Mouse (Mus musculus) forebrain, embryonic 15.5 days (tissue): ENCODE results near the gene 2810004N23Rik. TPM values are rescaled to one million over a fixed set of nuclear protein-coding genes. Genes with fewer than 3 reads are reported as not detected.
"Not testable (repeated sequence)": the region's sequence is repeated elsewhere in the genome, so short reads cannot be mapped to it uniquely, and the experiment has no call there.

Source experiments
- ATAC-seq: fragments of 200-750 bp; cut with Nextera tagmentation; replicated peaks from 2 replicates; pipeline ENCODE4 v1.8.0; 2017; ENCODE audit warnings: mild to moderate bottlenecking, moderate TSS enrichment, moderate library complexity
- H3K27ac ChIP-seq: fragments of 300-500 bp; sonication (generic); replicated peaks from 2 replicates; pipeline ENCODE4 v1.5.1; 2015; ENCODE audit warnings: mild to moderate bottlenecking, inconsistent platforms
- H3K27me3 ChIP-seq: fragments of 300-500 bp; sonication (generic); 2 replicates; pipeline ENCODE4 v1.6.1; 2015; ENCODE audit warnings: inconsistent platforms
- H3K36me3 ChIP-seq: fragments of 300-500 bp; sonication (generic); 2 replicates; pipeline ENCODE4 v1.6.1; 2015; ENCODE audit warnings: mild to moderate bottlenecking, inconsistent platforms
- H3K4me1 ChIP-seq: fragments of 300-500 bp; sonication (generic); 2 replicates; pipeline ENCODE4 v1.6.1; 2015; ENCODE audit warnings: inconsistent platforms
- H3K4me2 ChIP-seq: fragments of 300-500 bp; sonication (generic); replicated peaks from 2 replicates; pipeline ENCODE4 v1.6.1; 2015; ENCODE audit warnings: mild to moderate bottlenecking, inconsistent platforms
- H3K4me3 ChIP-seq: fragments of 300-500 bp; sonication (generic); 2 replicates; pipeline ENCODE4 v1.5.1; 2015; ENCODE audit warnings: mild to moderate bottlenecking, inconsistent platforms
- H3K9ac ChIP-seq: fragments of 300-500 bp; sonication (generic); replicated peaks from 2 replicates; pipeline ENCODE4 v1.6.1; 2015; ENCODE audit warnings: mild to moderate bottlenecking, inconsistent platforms
- H3K9me3 ChIP-seq: fragments of 300-500 bp; sonication (generic); 2 replicates; pipeline ENCODE4 v1.6.1; 2016; ENCODE audit warnings: inconsistent platforms
- WGBS: fragments of 180-500 bp; shearing (Covaris S2); methylation state at CpG from one replicate; pipeline ENCODE4 v1.1.7; 2015; ENCODE audit warnings: mixed read lengths; 5-methylcytosine and 5-hydroxymethylcytosine counted together
- polyA plus RNA-seq: library from polyadenylated mRNA; unstranded; fragments of >200 nt; fragmentation: Nextera tagmentation; extraction: Ambion mirVana; gene quantifications from 2 replicates; pipeline ENCODE4 v1.2.1, GENCODE M21; 2015

Gene 2810004N23Rik
- polyA plus RNA-seq, 1 experiment from 2014 or later = 34.0 TPM

DNA sequence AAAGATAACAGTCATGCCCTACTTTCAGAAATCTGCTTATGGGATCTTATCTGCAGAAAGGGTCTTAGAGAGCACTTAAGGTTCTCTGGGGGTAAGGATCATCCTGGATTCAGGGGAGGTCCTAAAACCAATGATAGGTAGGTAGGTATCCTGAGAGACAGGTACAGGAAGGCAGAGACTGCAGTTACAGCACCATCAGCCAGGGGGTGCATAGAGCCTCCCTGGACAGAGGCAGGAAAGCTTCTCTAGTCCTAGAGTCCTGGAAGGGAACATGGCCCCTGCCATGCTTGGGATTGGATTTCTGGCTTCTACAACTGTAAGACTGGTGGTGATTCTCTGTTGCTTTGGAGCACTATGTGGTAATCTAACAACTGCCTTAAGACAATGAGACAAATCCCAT, 3.5 kb downstream of the 2810004N23Rik start:
- Histone ChIP-seq H3K9ac (no peak overlapping the region), H3K4me1 (peaks cover 20% of the 10 kb centered on the region), H3K36me3 (peaks cover 59% of the 10 kb centered on the region), H3K9me3 (no peaks in the 10 kb centered on the region; the same call in 1 of the 2 replicates), H3K27ac (no peak overlapping the region), H3K4me3 (no peak overlapping the region), H3K27me3 (no peaks in the 10 kb centered on the region), H3K4me2 (no peak overlapping the region)
- ATAC-seq = no peak

DNA sequence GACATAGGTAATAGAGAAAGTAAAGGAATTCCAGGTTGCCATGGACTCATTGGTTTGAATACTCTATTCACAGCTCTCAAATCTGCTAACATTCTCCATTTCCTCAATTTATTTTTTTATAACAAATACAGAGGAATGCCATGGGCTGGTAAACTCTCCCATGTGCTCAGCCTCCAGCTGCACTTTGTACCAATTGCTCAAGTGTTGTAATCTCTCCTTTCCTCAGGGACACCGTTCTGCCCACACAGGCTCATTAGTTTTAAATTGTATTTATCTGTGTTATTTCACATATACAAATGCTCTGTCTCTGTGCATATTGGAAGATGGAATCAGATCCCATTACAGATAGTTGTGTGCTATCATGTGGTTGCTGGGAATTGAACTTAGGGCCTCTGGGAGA, 9.4 kb downstream of the 2810004N23Rik start:
- H3K27ac ChIP-seq = no peak overlapping the region
- ATAC-seq = no peak
- H3K4me3 ChIP-seq = no peak overlapping the region
- H3K27me3 ChIP-seq = no peaks in the 10 kb centered on the region
- peaks cover 60% of the 10 kb centered on the region for H3K36me3 ChIP-seq
- 100% methylated on average over 1 of the region's 1 CpGs for WGBS
- H3K4me2 ChIP-seq = no peak overlapping the region
- no peak overlapping the region for H3K9ac ChIP-seq
- H3K4me1 ChIP-seq = no peaks in the 10 kb centered on the region
- peaks cover 13% of the 10 kb centered on the region for H3K9me3 ChIP-seq

DNA sequence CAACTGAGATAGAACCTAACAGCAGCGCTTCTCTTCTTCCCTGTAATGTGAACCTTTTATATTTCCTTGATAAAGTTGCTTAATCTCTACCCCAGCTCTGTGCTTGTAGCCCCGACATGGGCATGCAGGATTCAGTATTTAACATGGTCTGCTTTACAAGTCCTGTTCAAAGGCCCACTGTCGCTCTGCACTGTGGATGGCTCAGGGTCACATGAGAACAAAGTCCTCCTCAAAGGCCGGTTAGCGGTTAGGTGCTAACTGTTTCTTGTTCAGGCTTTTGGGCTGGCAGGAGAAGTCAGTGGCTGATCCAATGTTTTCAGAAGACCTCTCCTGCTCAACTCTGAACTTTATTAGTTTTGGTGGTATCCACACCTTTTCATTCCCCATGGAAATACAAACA, 17.3 kb downstream of the 2810004N23Rik start:
- no peak overlapping the region for H3K4me2 ChIP-seq
- no peaks in the 10 kb centered on the region for H3K4me1 ChIP-seq
- WGBS = 92% methylated on average over 5 of the region's 5 CpGs
- H3K9ac ChIP-seq = no peak overlapping the region
- no peaks in the 10 kb centered on the region for H3K27me3 ChIP-seq
- no peaks in the 10 kb centered on the region for H3K9me3 ChIP-seq
- H3K36me3 ChIP-seq = peaks cover 11% of the 10 kb centered on the region
- ATAC-seq = no peak
- no peak overlapping the region for H3K4me3 ChIP-seq
- H3K27ac ChIP-seq = no peak overlapping the region

DNA sequence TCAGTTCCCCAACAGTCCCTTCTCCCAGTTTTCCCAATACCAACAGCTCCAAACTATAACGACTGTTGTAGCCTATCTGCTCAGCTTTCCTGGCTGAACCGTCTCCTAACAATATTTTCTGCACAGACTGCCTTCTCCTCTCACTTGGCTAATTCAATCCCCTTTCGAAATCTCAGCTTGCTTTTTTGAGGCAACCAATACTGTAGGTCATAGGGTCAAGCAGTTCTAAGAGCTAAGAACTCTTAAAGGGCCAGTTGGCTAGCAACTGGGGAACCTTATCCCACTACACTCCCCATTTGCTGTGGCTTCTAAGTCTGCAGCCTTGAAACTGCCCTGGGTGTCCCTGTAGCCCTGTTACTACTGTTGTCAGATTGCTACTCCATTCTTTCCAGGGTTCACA, 17.8 kb downstream of the 2810004N23Rik start:
- WGBS = 65% methylated on average over 3 of the region's 3 CpGs
- no peak overlapping the region for H3K27ac ChIP-seq
- no peak overlapping the region for H3K9ac ChIP-seq
- no peak overlapping the region for H3K4me2 ChIP-seq
- peaks cover 15% of the 10 kb centered on the region for H3K36me3 ChIP-seq
- H3K4me3 ChIP-seq = no peak overlapping the region
- no peak for ATAC-seq
- H3K4me1 ChIP-seq = no peaks in the 10 kb centered on the region
- H3K27me3 ChIP-seq = no peaks in the 10 kb centered on the region
- no peaks in the 10 kb centered on the region for H3K9me3 ChIP-seq

DNA sequence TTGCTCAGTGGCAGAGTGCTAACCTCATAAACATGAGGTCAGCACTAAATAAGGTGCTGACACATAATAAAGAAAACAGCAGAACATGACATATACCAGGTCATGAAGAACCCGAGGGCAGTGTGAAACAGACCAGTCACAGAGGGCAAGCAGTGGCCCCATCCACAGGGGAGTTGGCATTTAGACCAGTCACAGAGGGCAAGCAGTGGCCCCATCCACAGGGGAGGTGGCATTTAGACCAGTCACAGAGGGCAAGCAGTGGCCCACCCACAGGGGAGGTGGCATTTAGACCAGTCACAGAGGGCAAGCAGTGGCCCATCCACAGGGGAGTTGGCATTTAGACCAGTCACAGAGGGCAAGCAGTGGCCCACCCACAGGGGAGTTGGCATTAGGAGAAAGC, 20.0 kb downstream of the 2810004N23Rik start:
- not testable (repeated sequence) for H3K9ac ChIP-seq, H3K4me1 ChIP-seq, H3K9me3 ChIP-seq, H3K27me3 ChIP-seq, H3K4me3 ChIP-seq, ATAC-seq, H3K27ac ChIP-seq, H3K4me2 ChIP-seq
- H3K36me3 ChIP-seq = peaks cover 37% of the 10 kb centered on the region
- WGBS = 90% methylated on average over 1 of the region's 1 CpGs

DNA sequence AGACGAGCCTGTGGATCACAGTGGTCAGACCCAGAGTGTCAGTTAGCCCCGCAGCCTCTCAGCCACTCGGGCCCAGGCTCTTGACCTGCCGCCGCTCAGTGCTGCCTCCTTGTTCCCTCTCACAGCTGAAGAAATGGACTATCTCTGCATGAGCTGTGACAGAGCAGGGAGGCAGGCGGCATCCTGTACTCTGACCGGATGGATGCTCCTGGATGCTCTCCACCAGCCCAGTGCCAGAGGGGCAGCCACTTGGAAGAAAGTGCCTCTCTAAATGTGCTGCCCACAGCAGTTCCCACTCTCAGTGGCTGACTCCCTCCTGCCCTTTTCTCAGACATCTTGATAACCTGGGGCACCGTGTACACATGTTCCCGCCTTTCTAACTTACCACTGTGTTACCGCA, 21.1 kb downstream of the 2810004N23Rik start:
- WGBS = 91% methylated on average over 10 of the region's 10 CpGs
- Histone ChIP-seq H3K27me3 (no peaks in the 10 kb centered on the region), H3K9me3 (no peaks in the 10 kb centered on the region), H3K9ac (no peak overlapping the region), H3K27ac (no peak overlapping the region), H3K36me3 (peaks cover 39% of the 10 kb centered on the region), H3K4me2 (no peak overlapping the region), H3K4me1 (no peaks in the 10 kb centered on the region), H3K4me3 (no peak overlapping the region)
- no peak for ATAC-seq

DNA sequence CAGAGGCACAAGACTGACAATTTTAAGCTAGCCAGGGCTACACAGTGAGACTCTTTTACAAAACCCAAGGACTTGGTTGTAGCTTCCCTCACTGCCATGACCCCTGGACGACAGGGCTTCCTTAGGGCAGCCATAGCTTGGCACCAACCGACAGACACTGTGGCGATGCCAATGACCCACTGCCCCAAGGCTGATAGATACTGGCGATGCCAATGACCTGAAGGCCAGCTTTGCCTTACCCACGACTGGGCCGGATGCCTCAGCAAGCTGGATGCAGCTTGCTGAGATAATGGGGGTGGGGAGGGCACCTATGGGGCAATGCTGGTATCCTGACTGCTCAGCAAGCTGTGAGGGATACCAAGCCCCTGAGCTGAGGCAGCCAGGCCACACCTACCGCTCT, 22.0 kb downstream of the 2810004N23Rik start:
- Histone ChIP-seq H3K9ac (no peak overlapping the region), H3K4me2 (no peak overlapping the region), H3K4me3 (no peak overlapping the region), H3K27me3 (no peaks in the 10 kb centered on the region), H3K4me1 (no peaks in the 10 kb centered on the region), H3K27ac (no peak overlapping the region), H3K9me3 (no peaks in the 10 kb centered on the region), H3K36me3 (peaks cover 39% of the 10 kb centered on the region)
- ATAC-seq = no peak
- WGBS = 98% methylated on average over 7 of the region's 7 CpGs

DNA sequence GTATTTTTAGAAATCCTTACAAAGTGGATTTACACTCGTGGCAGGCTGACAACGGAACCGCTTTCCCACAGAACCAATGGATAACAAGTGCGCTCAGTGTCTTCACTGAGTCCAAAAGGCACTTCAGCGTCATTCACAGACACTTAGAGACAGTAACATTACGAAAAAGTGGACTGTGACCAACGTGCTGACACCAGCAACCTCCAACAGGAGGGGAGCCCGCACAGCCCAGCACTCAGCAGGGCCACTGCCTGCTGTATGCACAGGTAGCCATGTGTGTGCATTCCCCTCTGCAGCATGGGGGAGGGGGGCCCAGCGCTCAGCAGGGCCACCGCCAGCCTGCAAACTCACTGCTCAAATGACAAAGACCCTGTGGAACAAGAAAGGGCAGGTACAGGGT, 23.5 kb downstream of the 2810004N23Rik start:
- no peak overlapping the region for H3K9ac ChIP-seq
- H3K36me3 ChIP-seq = peaks cover 37% of the 10 kb centered on the region
- 93% methylated on average over 10 of the region's 10 CpGs for WGBS
- H3K4me1 ChIP-seq = no peaks in the 10 kb centered on the region
- no peak for ATAC-seq
- no peaks in the 10 kb centered on the region for H3K9me3 ChIP-seq
- H3K27ac ChIP-seq = no peak overlapping the region
- no peak overlapping the region for H3K4me2 ChIP-seq
- no peak overlapping the region for H3K4me3 ChIP-seq
- H3K27me3 ChIP-seq = no peaks in the 10 kb centered on the region

DNA sequence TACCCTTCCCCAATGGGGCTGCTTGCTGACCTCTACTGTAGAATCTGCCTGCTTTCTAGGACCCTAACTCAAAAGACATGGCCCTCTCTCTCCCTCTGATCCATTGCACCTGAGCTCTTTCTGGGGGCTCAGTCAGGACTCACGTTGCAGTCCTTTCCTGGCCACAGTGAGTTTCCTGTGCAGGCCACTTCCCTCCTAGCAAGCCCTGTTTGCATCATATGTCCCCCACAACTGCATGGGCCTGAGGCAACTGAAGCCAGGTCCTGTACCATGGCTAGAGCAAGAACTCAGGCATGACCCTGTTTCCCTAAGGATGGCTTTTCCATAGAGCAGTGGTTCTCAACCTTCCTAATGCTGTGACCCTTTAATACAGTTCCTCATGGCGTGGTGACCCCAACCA, 25.0 kb downstream of the 2810004N23Rik start:
- Histone ChIP-seq H3K4me3 (no peak overlapping the region), H3K27me3 (no peaks in the 10 kb centered on the region), H3K9me3 (no peaks in the 10 kb centered on the region), H3K27ac (no peak overlapping the region), H3K4me2 (no peak overlapping the region), H3K36me3 (peaks cover 37% of the 10 kb centered on the region), H3K4me1 (no peaks in the 10 kb centered on the region), H3K9ac (no peak overlapping the region)
- WGBS = 88% methylated on average over 2 of the region's 2 CpGs
- ATAC-seq = no peak

DNA sequence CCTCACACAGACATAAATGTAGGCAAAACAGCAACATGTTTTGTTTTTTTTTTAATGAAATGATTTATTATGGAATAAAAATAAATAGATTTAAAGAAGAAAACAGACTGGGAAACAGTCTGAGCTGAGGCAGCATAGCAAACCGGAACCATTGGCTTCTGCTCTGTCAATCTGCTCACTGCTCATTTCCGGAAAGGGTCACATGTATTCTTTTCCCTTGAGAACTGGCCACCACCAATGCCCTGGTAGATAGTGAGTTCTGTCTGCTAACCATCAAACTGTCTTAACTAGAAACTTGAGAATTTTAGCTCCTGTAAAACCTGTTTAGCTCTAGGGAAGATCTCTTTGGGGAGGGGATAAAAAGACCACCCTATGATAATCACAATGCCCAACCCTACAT, 26.0 kb downstream of the 2810004N23Rik start:
- Histone ChIP-seq H3K4me2 (no peak overlapping the region), H3K4me1 (no peaks in the 10 kb centered on the region), H3K4me3 (no peak overlapping the region), H3K9me3 (no peaks in the 10 kb centered on the region), H3K36me3 (peaks cover 37% of the 10 kb centered on the region), H3K27ac (no peak overlapping the region), H3K27me3 (no peaks in the 10 kb centered on the region), H3K9ac (no peak overlapping the region)
- 82% methylated on average over 2 of the region's 2 CpGs for WGBS
- no peak for ATAC-seq

DNA sequence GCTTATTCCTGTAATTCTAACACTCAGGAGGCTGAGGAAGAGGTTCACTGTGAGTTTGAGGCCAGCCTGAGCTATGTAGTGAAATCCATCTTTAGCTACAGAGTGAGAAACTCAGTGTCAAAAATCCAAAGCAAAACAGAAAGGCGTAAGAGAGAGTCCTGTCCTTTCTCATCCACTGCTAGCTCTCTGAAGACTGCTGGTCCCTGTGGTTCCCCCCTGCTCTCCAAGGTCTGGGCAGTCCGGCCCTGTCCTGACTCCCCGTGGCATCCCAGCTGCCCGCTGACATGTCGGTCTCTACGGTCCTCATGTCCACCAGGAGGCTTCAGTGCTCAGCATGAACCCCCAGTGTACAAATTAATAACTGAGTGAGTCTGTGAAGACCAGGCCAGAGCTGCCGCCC, 26.6 kb downstream of the 2810004N23Rik start:
- ATAC-seq = no peak
- H3K4me1 ChIP-seq = no peaks in the 10 kb centered on the region
- H3K27me3 ChIP-seq = no peaks in the 10 kb centered on the region
- no peaks in the 10 kb centered on the region for H3K9me3 ChIP-seq
- WGBS = 79% methylated on average over 7 of the region's 7 CpGs
- no peak overlapping the region for H3K4me3 ChIP-seq
- no peak overlapping the region for H3K4me2 ChIP-seq
- no peak overlapping the region for H3K27ac ChIP-seq
- peaks cover 37% of the 10 kb centered on the region for H3K36me3 ChIP-seq
- no peak overlapping the region for H3K9ac ChIP-seq

DNA sequence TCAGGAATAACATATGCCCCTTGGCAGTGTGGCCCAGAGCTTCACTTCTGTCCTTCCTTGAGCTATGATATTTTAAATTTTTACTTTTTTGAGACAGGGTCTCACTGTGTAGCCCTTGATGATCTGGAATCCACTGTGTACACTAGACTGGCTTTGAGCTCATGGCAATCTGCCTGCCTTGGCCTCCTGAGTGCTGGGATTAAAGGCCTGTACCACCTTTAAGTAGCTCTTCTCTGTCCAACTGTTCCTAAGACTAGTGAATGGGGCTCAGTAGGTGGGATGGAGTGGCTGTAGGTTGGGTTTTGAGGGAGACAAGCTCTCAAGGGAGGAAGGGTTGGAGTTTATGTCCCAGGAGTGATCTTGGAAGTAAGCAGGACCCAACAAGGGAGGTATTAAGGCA, 27.1 kb downstream of the 2810004N23Rik start:
- no peaks in the 10 kb centered on the region for H3K9me3 ChIP-seq
- H3K4me3 ChIP-seq = no peak overlapping the region
- H3K4me1 ChIP-seq = no peaks in the 10 kb centered on the region
- no peak overlapping the region for H3K4me2 ChIP-seq
- ATAC-seq = no peak
- no peak overlapping the region for H3K9ac ChIP-seq
- H3K27ac ChIP-seq = no peak overlapping the region
- H3K27me3 ChIP-seq = no peaks in the 10 kb centered on the region
- H3K36me3 ChIP-seq = peaks cover 34% of the 10 kb centered on the region

DNA sequence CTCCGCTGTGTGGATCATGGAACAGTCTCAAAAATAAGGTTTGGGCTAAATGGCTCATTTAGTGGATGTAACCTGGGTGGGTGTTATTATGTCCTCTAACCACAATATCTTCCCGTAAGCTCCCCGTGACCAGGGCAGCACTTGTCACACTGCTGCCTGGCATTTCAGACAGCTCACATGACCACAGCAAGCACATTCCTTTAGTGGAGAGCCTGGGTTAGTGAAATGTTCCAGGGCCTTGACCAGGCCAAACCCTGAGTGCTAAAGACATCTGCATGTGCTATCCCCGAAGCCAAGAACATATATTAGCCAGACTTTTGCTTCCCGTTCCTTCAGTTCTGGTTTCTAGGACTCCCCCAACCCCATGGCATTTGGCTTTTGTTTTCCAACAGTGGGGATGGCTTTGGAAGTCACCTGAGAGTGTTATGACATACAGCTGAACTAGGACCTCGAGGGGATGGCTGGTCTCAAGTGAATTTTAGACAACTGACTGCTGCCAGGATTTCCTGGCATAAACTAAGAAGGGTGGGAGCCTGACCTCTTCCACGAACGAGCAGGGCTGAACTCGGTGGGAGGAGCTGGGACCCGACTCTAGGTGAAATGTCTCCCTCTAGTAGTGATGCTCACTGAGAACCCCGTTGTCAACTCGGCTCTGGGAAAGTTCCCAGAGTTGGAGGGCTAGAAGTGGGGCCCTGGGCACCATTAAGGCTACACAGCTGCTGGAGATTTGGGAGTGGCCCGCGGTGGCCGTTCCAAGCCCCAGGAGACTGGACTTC, 29.3 kb downstream of the 2810004N23Rik start:
- no peak overlapping the region for H3K4me3 ChIP-seq
- ATAC-seq = no peak
- peaks cover 31% of the 10 kb centered on the region for H3K36me3 ChIP-seq
- no peak overlapping the region for H3K4me2 ChIP-seq
- 50% methylated on average over 15 of the region's 15 CpGs for WGBS
- no peak overlapping the region for H3K9ac ChIP-seq
- no peaks in the 10 kb centered on the region for H3K9me3 ChIP-seq
- H3K4me1 ChIP-seq = no peaks in the 10 kb centered on the region
- no peaks in the 10 kb centered on the region for H3K27me3 ChIP-seq
- H3K27ac ChIP-seq = no peak overlapping the region
